Mouse (Mus musculus) C2C12 (cell line): ENCODE measurements around the gene Ltbp1. TPM values are rescaled to one million over a fixed set of nuclear protein-coding genes. Genes with fewer than 3 reads are reported as not detected.

Experiments
- H3K27me3 ChIP-seq: one replicate; pipeline ENCODE4 v1.6.1; 2011; ENCODE audit not compliant: control insufficient read depth, insufficient read depth, insufficient read length
- H3K36me3 ChIP-seq: one replicate; pipeline ENCODE4 v1.6.1; 2011; ENCODE audit not compliant: control insufficient read depth, insufficient read depth
- H3K4me3 ChIP-seq: one replicate; pipeline ENCODE4 v1.5.1; 2011; ENCODE audit warnings: mild to moderate bottlenecking, control low read depth; ENCODE audit not compliant: poor library complexity, insufficient read depth, severe bottlenecking
- H3K79me2 ChIP-seq: one replicate; pipeline ENCODE4 v1.6.1; 2011; ENCODE audit not compliant: control insufficient read depth, insufficient read depth
- H3K79me3 ChIP-seq: one replicate; pipeline ENCODE4 v1.6.1; 2011; ENCODE audit warnings: low read depth, control low read depth
- H3ac ChIP-seq: one replicate; pipeline ENCODE3; 2011; ENCODE audit warnings: low read depth; ENCODE audit not compliant: control insufficient read depth, insufficient read length
- CEBPB ChIP-seq: IDR thresholded peaks from one replicate; pipeline ENCODE4 v1.6.1; 2011; ENCODE audit warnings: low read depth, mild to moderate bottlenecking, control low read depth, moderate library complexity
- CTCF ChIP-seq: IDR thresholded peaks from one replicate; pipeline ENCODE4 v1.5.1; 2011; ENCODE audit not compliant: control insufficient read depth, insufficient read depth, insufficient read length
- FOSL1 ChIP-seq: IDR thresholded peaks from one replicate; pipeline ENCODE4 v1.8.0; 2011; ENCODE audit warnings: mild to moderate bottlenecking, low read length; ENCODE audit not compliant: poor library complexity, insufficient read depth, severe bottlenecking
- MAX ChIP-seq: IDR thresholded peaks from one replicate; pipeline ENCODE4 v1.6.1; 2011; ENCODE audit warnings: mild to moderate bottlenecking, control low read depth
- MYOD1 ChIP-seq: IDR thresholded peaks from one replicate; pipeline ENCODE4 v1.6.1; 2011; ENCODE audit warnings: low read depth; ENCODE audit not compliant: control insufficient read depth, insufficient read length
- MYOG ChIP-seq: IDR thresholded peaks from one replicate; pipeline ENCODE4 v1.6.1; 2011; ENCODE audit not compliant: control insufficient read depth, insufficient read length; ENCODE audit errors: extremely low read depth
- USF1 ChIP-seq: IDR thresholded peaks from one replicate; pipeline ENCODE4 v1.6.1; 2011; ENCODE audit warnings: low read depth, mild to moderate bottlenecking, control low read depth, moderate library complexity
- polyA plus RNA-seq: library from polyadenylated mRNA; unstranded; fragments of >200 nt; fragmentation: generic; extraction: Trizol; gene quantifications from one replicate; pipeline ENCODE4 v1.2.1, GENCODE M21; 2012; ENCODE audit warnings: missing spikeins

Ltbp1 gene
- polyA plus RNA-seq, 1 experiment = 41.8 TPM

DNA sequence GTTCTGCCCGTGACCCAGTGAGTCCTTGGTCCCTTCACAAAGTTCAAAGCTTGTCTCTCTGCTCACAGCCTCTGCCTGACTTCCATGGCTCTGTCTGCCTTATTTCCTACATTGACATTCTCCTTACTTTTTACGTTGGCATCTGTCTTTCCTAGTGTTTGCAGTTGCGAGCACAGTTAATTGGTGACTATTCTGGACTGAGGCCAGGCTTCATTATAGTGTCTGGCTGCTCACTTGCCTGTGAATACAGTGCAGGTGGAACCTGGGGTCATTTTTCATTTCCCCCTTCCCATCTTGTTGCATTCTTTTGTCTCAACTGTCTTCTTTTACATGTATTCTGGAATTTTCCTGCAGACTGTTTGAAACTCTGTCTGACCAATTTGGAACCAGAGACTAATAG is 287.6 kb downstream of the Ltbp1 start:
- H3K79me2 ChIP-seq = no peaks in the 10 kb centered on the region
- no peak overlapping the region for H3ac ChIP-seq
- H3K4me3 ChIP-seq = no peak overlapping the region
- TF ChIP-seq CEBPB (no peak), MYOG (no peak), MYOD1 (no peak)
- H3K36me3 ChIP-seq = peaks cover 78% of the 10 kb centered on the region
- no peaks in the 10 kb centered on the region for H3K27me3 ChIP-seq
- no peaks in the 10 kb centered on the region for H3K79me3 ChIP-seq

DNA sequence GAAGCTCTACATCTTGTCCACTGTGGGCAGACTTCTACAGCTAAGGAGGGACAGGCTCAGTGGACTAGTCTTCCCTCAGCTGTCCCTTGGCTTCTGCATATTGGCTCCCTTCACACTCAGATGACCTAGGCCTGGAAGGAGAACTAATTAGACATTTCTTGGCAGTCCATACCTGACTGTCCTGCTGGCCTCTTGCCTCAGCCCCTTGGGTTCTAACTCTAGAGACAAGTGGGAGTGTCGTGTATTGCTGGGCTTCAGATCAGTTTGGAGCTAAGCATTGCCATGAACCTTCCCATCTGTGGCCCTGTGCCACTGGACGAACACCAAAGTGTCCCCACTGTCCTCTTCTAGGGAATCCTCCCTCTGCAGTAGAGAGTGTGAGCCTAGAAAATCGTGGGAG is 288.4 kb downstream of the Ltbp1 start:
- Histone ChIP-seq H3K79me2 (no peaks in the 10 kb centered on the region), H3K4me3 (no peak overlapping the region), H3K36me3 (peaks cover 83% of the 10 kb centered on the region), H3ac (no peak overlapping the region), H3K27me3 (no peaks in the 10 kb centered on the region), H3K79me3 (no peaks in the 10 kb centered on the region)
- TF ChIP-seq CEBPB (no peak), MAX (no peak), MYOD1 (no peak), MYOG (no peak), CTCF (no peak), FOSL1 (no peak), USF1 (no peak)

DNA sequence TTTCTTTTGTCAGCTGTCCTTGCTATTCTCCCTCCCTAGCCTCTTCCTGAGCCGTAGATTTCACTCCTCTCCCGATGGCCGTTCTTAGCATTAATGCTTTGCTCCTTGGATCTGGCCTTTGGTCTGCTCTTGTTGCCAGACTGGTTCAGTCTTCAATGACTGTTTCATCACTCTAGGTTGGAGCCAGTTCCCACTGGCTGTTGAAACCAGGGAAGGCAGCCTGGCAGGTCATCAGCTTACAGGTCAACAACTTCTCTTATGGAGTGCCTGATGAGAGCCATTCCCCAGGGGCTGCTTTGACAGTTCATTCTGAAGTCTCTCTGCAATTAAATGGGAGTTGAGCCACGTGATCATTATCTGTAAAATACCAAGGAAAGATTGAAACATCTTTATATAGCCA is 295.5 kb downstream of the Ltbp1 start:
- no peaks in the 10 kb centered on the region for H3K79me2 ChIP-seq
- H3K27me3 ChIP-seq = no peaks in the 10 kb centered on the region
- no peak overlapping the region for H3ac ChIP-seq
- H3K79me3 ChIP-seq = no peaks in the 10 kb centered on the region
- H3K36me3 ChIP-seq = peaks cover 68% of the 10 kb centered on the region
- TF ChIP-seq FOSL1 (no peak), MYOG (no peak), USF1 (no peak), CTCF (no peak), CEBPB (no peak), MAX (no peak), MYOD1 (no peak)
- no peak overlapping the region for H3K4me3 ChIP-seq

DNA sequence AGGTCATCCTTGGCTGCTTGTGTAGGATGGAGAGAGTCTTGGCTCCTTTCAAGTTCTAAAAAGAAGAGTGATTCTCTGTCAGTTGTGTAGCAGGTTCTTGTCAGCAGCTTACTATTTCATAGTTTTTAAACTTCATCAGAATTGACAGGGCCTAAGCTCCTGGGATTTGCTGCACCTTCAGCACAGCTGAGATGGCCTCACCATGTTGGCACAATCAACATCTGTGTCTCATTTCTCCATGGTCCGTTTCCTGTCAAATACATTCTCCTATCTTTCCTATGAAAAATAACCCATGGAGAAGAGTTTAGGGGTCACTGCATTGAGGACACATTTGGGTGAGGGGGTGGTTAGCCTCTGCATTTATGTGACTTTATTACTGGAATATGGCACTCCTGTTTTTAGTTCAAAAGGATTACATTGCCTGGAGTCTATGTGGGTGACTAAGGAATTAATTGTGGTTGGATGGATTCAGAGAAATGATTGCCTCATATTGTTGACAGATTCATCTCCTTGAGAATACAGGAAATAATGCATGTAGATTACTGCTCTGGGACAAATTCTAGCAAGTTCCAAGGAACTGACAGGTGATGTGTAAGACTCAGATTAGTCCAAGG is 299.5 kb downstream of the Ltbp1 start:
- H3ac ChIP-seq = no peak overlapping the region
- peaks cover 53% of the 10 kb centered on the region for H3K36me3 ChIP-seq
- H3K27me3 ChIP-seq = no peaks in the 10 kb centered on the region
- H3K79me3 ChIP-seq = no peaks in the 10 kb centered on the region
- TF ChIP-seq MAX = no peak
- no peak for TF ChIP-seq CTCF
- TF ChIP-seq FOSL1 = no peak
- no peak for TF ChIP-seq CEBPB
- TF ChIP-seq USF1 = no peak
- TF ChIP-seq MYOG = no peak
- TF ChIP-seq MYOD1 = no peak
- no peak overlapping the region for H3K4me3 ChIP-seq
- no peaks in the 10 kb centered on the region for H3K79me2 ChIP-seq

DNA sequence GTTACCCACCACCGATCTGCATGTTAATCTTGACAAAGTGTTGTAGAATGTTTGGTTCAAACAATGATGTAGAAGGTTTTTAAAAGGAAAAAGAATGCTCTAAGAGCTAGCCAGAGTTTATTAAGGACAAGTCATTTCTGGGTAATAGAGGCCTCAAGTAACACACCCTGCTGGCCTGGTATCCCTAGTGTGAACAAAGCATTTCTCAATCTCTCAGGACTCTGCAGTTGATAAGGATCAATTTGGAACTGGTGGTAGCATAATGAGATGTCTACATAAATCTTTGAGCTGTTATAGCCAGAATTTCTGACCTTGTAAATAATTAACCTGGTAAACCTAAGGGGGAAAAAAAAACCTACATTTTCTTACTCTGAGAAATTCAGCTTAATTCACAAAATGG is 300.3 kb downstream of the Ltbp1 start:
- no peaks in the 10 kb centered on the region for H3K79me2 ChIP-seq
- H3ac ChIP-seq = no peak overlapping the region
- H3K4me3 ChIP-seq = no peak overlapping the region
- H3K36me3 ChIP-seq = peaks cover 53% of the 10 kb centered on the region
- H3K79me3 ChIP-seq = no peaks in the 10 kb centered on the region
- no peak for TF ChIP-seq CTCF
- TF ChIP-seq MYOD1 = no peak
- TF ChIP-seq FOSL1 = no peak
- TF ChIP-seq MAX = no peak
- TF ChIP-seq MYOG = no peak
- TF ChIP-seq USF1 = no peak
- no peak for TF ChIP-seq CEBPB
- H3K27me3 ChIP-seq = no peaks in the 10 kb centered on the region
